Mouse (Mus musculus): ENCODE results near the gene Gje1.
A peak's percentile ranks its signal among the peaks of the same experiment; 100 is the strongest.

The Gje1 gene

GRCm38 (mm10) chr10:14718114-14718513 lies at the start of gene Gje1:
TSS of gene Gje1 (minus strand) at chr10:14718214.
- no peak for DNase-seq (ENCODE audit: low spot score)

DNA sequence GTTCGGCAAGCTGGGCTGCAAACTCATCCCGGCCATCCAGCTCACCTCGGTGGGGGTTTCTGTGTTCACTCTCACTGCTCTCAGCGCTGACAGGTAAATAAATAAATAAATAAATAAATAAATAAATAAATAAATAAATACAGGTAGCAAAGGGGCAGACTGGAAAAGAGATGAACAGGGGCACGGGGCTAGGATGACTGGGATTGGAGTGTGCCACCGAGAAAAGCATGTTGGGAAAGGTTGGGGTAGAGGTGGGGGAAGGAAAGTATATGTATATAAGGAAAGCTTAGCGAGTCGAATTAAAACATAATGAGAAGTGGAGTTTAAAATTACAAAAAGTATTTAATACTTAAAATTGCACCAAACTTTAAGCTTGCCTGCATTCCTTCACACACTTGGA lies 42.6 kb upstream of the Gje1 start:
- no peak for DNase-seq (ENCODE audit: low spot score)

- DNase-seq (ENCODE audit: low spot score) = no peak
These were observed 41.9 kb upstream of the Gje1 start for GRCm38 (mm10) chr10:14759665-14760558.

- DNase-seq (ENCODE audit: low spot score) = peak; percentile 12
These were observed 16.3 kb upstream of the Gje1 start for GRCm38 (mm10) chr10:14734285-14734684.

DNA sequence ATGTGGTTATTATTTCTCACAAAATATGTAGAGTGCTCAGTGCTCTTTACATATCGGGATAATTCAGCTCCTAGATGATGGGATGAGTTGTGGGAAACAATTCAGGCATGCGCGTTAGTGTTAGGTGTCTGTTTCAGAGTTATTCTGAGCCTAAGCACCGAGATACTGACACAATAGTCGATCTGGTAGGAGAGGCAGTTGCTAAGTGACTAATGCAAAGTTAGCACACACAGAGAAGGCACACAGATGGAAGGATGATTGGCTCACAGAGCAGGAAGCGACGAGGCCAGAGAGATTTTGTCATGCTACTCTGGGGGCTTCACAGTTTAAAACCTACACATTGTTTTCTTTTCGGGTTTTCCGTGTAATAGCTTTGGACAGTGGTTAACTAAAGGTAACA lies 7.7 kb upstream of the Gje1 start:
- DNase-seq (ENCODE audit: low spot score) = no peak

GRCm38 (mm10) chr10:14705072-14706066 lies 12.6 kb downstream of the Gje1 start, which contains the start of the genes Vta1 and Nmbr:
TSS of gene Vta1 (minus strand) at chr10:14705560.
TSS of gene Nmbr (plus strand) at chr10:14705591.
- DNase-seq (ENCODE audit: low spot score) = peak; percentile 96

DNA sequence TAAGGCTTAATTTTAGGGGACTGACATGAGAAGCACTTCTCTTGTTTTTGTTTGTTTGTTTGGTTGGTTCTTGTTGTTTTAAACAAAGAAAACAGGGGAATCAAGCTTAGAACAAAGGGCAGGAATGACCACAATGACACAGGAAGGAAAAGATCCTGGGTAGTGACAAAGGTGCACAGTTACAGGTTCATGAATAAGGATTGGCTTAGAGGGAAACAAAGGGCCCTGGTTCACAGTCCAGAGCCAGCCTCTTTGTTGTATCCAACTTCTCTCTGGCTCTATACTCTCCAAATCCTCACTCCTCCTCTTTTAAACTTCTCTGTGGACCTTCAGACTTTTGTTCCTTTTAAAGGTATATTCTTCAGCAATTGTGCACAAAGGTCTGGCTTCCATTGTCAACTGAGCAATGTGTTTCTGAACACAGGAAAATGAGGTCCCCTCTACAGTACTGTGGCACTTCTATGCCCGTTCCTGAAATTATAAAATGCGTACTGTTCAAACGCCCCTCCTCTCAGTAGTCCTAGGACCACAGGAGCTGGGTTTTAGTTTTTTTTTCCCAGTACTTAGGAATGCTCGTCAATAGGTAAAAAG lies 14.1 kb downstream of the Gje1 start:
- no peak for DNase-seq (ENCODE audit: low spot score)

DNA sequence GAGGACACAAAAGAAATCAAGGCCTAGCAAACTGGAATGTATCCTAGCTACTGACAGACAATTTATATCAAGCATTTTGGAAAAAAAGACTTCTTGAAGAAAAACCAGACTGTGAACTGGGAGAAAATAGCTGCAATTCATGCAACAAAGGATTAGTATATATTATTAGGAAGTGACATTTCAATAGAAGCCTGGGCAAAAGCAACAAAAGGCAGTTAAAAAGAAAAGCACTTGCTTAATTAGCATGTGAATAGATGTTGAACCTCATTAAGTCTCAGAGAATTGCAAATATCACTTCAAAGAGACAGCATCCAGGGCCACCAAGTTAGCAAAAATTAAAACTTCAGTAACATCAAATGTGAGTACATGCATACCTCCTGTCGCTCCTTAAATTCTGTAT lies 14.8 kb downstream of the Gje1 start:
- DNase-seq (ENCODE audit: low spot score) = no peak

DNA sequence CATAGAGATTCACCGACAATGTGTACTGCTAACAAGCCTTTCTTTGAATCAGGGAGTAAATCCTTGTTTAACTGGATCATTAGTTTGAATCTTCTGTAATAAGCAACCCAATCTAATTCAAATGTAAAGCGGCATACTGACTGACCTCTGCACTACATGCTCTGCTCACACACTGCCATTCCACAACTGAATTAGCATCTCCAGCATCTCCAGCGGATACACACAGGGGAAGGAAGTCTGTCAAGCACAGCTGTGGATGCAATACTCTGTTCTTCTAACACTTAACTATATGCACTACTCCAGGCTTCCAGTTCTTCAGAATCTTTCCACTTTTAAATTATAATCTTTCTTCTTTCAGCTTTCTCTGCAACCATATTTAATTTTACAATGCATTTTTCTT lies 27.7 kb downstream of the Gje1 start:
- DNase-seq (ENCODE audit: low spot score) = no peak

DNA sequence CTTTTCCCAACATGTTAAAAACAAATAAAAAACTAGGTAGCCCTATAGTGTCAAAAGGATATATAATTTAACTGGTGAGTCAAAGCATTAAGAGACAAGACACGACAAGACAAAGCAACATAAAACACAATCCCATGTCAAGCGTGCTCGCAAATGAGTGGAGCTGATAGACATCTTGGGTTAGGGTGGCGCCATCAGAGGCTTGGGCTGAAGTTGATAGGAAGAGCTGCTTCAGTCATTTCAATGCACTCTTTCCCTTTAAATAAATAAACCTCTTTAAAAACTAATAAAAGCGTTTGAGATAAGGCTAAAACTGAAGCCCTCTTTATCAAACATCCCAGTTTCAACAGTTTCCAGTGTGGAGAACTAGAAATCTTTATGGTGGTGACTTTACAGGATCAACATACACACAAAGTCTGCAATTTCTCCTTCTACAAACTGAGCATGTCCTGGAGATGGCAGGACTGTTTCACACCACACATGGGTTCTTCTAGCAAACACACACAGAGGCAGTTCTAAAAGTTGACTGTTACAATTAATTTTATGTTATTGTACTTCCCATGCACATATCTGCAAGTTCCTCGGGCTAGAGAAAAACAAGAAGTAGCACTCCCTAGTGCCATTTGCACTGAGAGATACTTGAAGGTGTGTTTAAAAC lies 29.1 kb downstream of the Gje1 start:
- no peak for DNase-seq (ENCODE audit: low spot score)

- no peak for DNase-seq (ENCODE audit: low spot score)
These were observed 32.4 kb downstream of the Gje1 start for GRCm38 (mm10) chr10:14685663-14686062.

- no peak for DNase-seq (ENCODE audit: low spot score)
These were observed 51.9 kb downstream of the Gje1 start for GRCm38 (mm10) chr10:14666147-14666546.

Measured in urinary bladder, postnatal 25 days (tissue).